Mouse (Mus musculus): ENCODE results near the gene Mertk.

DNA sequence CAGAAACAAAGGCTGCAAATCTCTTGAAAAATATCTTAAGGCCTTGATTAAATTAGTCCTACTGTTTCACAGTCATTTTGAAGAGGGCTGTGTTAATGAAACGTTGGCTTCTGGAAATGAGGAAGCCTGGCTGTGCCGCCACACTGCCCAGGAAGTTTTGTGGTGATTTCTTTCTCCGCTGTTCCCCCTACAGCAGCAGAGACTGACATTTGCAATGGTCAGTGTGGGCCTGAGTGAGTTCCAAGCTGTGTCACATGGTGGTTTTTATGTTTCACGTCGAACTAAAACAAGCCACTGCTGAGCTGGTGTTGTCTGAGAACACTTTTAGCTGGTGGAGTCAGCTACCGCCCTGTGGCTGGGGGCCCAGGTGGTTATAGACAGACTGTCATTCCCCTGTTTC, 97.7 kb downstream of the Mertk start:
- TF ChIP-seq EP300 (IDR thresholded peaks at IDR 0.05; ENCODE audit: low read depth) (no peak), CTCF (IDR thresholded peaks at IDR 0.05; ENCODE audit: low read depth) (no peak)

Measured in liver, embryonic 14.5 days (tissue).